Mouse (Mus musculus): ENCODE data around the gene C1rl. TPM values are rescaled to one million over a fixed set of nuclear protein-coding genes. Genes with fewer than 3 reads are reported as not detected.

The C1rl gene
- polyA plus RNA-seq, 1 experiment, result 0.61 TPM

DNA sequence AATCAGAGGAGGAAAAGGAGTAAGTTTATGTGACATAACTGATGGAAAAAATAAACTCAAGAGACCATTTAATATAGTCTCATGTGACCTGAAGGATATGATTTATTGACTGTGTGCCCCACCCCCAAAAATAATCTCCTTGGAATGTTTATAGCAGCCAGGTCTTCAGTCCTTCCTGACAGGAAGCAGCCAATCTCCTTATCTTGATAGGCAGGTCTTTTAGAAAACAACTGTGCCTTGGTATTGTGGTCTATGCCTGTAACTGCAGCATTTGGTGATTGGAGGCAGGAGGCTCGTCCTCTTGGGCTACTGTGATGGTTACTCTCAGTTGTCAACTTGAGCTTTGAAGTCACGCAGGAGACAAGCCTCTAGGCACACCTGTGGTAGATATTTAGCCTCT is 5.4 kb upstream of the C1rl start:
- H3K4me3 ChIP-seq (ENCODE audit: low read depth, low read length), result no peak overlapping the region
- 10% methylated on average over 2 of the region's 2 CpGs for WGBS
- no peaks in the 10 kb centered on the region for H3K27me3 ChIP-seq (ENCODE audit: control insufficient read depth, insufficient read depth, low read length)
- TF ChIP-seq CTCF (IDR thresholded peaks at IDR 0.05; ENCODE audit: extremely low read depth, insufficient read length, insufficient replicate concordance, low read depth, low read length) (no peak), POLR2A (IDR thresholded peaks at IDR 0.05; ENCODE audit: low read depth, low read length) (no peak)
- peaks cover 13% of the 10 kb centered on the region for H3K4me1 ChIP-seq (ENCODE audit: control insufficient read depth, insufficient read depth, insufficient read length, low read length)
- H3K36me3 ChIP-seq (ENCODE audit: control insufficient read depth, insufficient read depth, low read length), result no peaks in the 10 kb centered on the region
- peak overlapping the region; percentile 78 for H3K27ac ChIP-seq (ENCODE audit: insufficient read depth, low read depth, low read length)

DNA sequence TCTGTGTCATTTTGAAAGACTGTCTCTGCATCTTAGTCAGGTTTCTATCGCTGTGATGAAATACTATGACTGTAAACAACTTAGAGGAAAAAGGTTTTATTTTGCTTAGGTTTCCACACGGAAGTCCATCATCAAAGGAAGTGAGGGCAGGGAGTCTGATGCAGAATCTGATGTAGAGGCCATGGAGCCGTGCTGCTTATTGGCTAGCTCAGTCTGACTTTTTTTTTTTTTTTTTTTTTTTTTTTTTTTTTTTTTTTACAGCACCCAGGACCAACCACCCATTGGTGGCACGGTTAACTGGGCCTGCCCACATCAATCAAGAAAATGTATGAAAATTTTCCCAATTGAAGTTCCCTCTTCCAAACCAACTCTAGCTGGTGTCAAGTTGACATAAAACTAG is 4.0 kb upstream of the C1rl start:
- no peaks in the 10 kb centered on the region for H3K36me3 ChIP-seq (ENCODE audit: control insufficient read depth, insufficient read depth, low read length)
- H3K4me3 ChIP-seq (ENCODE audit: low read depth, low read length), result no peak overlapping the region
- no peaks in the 10 kb centered on the region for H3K27me3 ChIP-seq (ENCODE audit: control insufficient read depth, insufficient read depth, low read length)
- H3K27ac ChIP-seq (ENCODE audit: insufficient read depth, low read depth, low read length), result no peak overlapping the region
- no peak for TF ChIP-seq POLR2A (IDR thresholded peaks at IDR 0.05; ENCODE audit: low read depth, low read length)
- no peak for TF ChIP-seq CTCF (IDR thresholded peaks at IDR 0.05; ENCODE audit: extremely low read depth, insufficient read length, insufficient replicate concordance, low read depth, low read length)
- 75% methylated on average over 4 of the region's 4 CpGs for WGBS
- peaks cover 13% of the 10 kb centered on the region for H3K4me1 ChIP-seq (ENCODE audit: control insufficient read depth, insufficient read depth, insufficient read length, low read length)

DNA sequence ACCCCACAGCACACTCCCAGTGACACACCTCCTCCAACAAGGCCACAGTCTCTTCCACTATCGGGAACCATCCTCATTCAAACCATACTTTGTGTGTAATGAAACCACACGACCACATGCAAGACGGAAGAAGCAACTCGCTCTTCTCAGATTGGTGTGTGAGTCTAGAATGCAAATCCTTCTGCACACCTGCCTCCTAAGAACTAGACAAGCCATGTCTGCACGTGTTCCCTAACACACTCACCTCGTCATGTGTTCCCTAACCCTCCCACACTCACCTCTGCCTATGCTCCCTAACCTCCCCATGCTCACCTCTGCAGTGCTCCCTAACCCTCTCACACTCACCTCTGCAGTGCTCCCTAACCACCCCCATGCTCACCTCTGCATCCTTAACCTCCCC is 1.5 kb upstream of the C1rl start:
- H3K36me3 ChIP-seq (ENCODE audit: control insufficient read depth, insufficient read depth, low read length), result no peaks in the 10 kb centered on the region
- H3K4me3 ChIP-seq (ENCODE audit: low read depth, low read length), result no peak overlapping the region
- H3K4me1 ChIP-seq (ENCODE audit: control insufficient read depth, insufficient read depth, insufficient read length, low read length), result peaks cover 11% of the 10 kb centered on the region
- TF ChIP-seq CTCF (IDR thresholded peaks at IDR 0.05; ENCODE audit: extremely low read depth, insufficient read length, insufficient replicate concordance, low read depth, low read length) (no peak), POLR2A (IDR thresholded peaks at IDR 0.05; ENCODE audit: low read depth, low read length) (no peak)
- H3K27ac ChIP-seq (ENCODE audit: insufficient read depth, low read depth, low read length), result no peak overlapping the region
- 80% methylated on average over 6 of the region's 6 CpGs for WGBS
- no peaks in the 10 kb centered on the region for H3K27me3 ChIP-seq (ENCODE audit: control insufficient read depth, insufficient read depth, low read length)

DNA sequence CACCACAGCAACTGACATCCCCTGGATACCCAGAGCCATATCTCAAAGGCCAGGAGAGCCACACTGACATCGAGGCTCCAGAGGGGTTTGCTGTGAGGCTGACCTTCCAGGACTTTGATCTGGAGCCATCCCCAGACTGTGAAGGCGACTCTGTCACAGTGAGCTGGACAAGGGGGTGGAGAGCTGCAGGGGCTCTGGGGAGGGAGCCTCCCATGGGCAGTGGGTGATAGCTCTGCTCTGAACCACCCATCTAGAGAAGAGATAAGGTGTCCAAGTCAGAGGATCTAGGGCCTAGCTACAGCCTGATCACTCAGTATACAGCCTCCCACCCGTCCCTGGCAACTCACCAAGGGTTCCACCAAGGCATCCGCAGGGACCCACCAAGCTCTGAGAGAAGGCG is 973 bp downstream of the C1rl start:
- H3K4me3 ChIP-seq (ENCODE audit: low read depth, low read length), result no peak overlapping the region

DNA sequence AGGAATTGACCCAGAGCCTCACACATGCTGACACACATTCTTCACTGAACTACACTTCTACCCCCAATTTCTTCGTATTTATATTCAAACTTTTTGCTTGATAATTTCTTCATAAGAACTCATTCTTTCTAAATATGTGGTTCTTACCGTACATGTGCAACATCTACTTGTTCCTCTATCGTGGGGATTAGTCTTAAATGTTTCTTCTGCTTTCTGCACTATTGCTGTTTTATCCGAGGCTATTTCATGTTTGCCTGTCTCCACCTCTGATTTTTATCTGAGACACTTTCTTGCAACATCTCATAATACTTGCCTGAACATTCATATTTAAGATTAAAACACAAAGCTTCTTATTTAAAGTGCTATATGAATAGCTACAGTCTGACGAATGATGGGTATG is 3.1 kb downstream of the C1rl start:
- no peak overlapping the region for H3K4me3 ChIP-seq (ENCODE audit: low read depth, low read length)
- 88% methylated on average over 5 of the region's 5 CpGs for WGBS
- no peak for TF ChIP-seq POLR2A (IDR thresholded peaks at IDR 0.05; ENCODE audit: low read depth, low read length)
- TF ChIP-seq CTCF (IDR thresholded peaks at IDR 0.05; ENCODE audit: extremely low read depth, insufficient read length, insufficient replicate concordance, low read depth, low read length), result no peak
- H3K4me1 ChIP-seq (ENCODE audit: control insufficient read depth, insufficient read depth, insufficient read length, low read length), result peaks cover 8% of the 10 kb centered on the region; the same call in 1 of the 2 replicates
- H3K27me3 ChIP-seq (ENCODE audit: control insufficient read depth, insufficient read depth, low read length), result no peaks in the 10 kb centered on the region
- H3K27ac ChIP-seq (ENCODE audit: insufficient read depth, low read depth, low read length), result no peak overlapping the region
- H3K36me3 ChIP-seq (ENCODE audit: control insufficient read depth, insufficient read depth, low read length), result no peaks in the 10 kb centered on the region

More for the DNA sequence above, 973 bp downstream of the C1rl start:
- peak overlapping the region; percentile 60 for H3K27ac ChIP-seq (ENCODE audit: insufficient read depth, low read depth, low read length)
- peaks cover 5% of the 10 kb centered on the region; the same call in 1 of the 2 replicates for H3K4me1 ChIP-seq (ENCODE audit: control insufficient read depth, insufficient read depth, insufficient read length, low read length)
- H3K27me3 ChIP-seq (ENCODE audit: control insufficient read depth, insufficient read depth, low read length), result no peaks in the 10 kb centered on the region
- WGBS, result 72% methylated on average over 5 of the region's 5 CpGs
- TF ChIP-seq CTCF (IDR thresholded peaks at IDR 0.05; ENCODE audit: extremely low read depth, insufficient read length, insufficient replicate concordance, low read depth, low read length), result no peak
- TF ChIP-seq POLR2A (IDR thresholded peaks at IDR 0.05; ENCODE audit: low read depth, low read length), result no peak
- no peaks in the 10 kb centered on the region for H3K36me3 ChIP-seq (ENCODE audit: control insufficient read depth, insufficient read depth, low read length)

DNA sequence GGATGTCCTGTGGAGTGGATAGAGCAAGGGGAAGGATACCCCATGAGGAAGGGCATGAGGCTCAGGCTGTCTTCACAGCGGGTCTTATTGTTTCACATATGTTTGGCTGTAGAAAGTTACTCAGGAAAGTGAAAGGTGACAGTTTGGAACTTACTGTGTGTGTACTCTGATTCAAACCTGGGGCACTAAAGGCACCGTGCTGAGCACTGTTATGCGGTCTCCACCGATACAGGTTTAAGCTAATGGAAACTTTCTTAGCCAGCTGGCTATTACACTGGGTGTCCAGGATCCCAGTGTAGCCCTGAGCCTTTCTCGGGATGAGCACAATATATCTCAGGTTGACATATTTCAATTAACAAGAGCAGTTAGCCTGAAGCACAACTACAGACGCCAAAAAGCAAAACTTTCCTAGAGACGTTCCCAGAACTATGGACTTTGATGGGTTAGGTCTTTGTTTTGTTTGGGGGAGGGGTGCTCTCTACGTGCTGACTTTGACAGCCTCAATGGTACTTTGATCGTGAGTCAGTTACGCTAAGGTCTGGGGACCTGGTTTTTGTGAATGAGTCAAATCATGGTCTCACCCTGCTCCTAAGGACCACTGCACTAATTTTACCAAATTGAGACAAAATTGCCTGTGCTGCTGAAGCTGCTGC is 7.1 kb downstream of the C1rl start:
- no peaks in the 10 kb centered on the region for H3K27me3 ChIP-seq (ENCODE audit: control insufficient read depth, insufficient read depth, low read length)
- H3K36me3 ChIP-seq (ENCODE audit: control insufficient read depth, insufficient read depth, low read length), result no peaks in the 10 kb centered on the region
- WGBS, result 33% methylated on average over 10 of the region's 10 CpGs
- TF ChIP-seq CTCF (IDR thresholded peaks at IDR 0.05; ENCODE audit: extremely low read depth, insufficient read length, insufficient replicate concordance, low read depth, low read length) (no peak), POLR2A (IDR thresholded peaks at IDR 0.05; ENCODE audit: low read depth, low read length) (no peak)
- no peak overlapping the region for H3K27ac ChIP-seq (ENCODE audit: insufficient read depth, low read depth, low read length)
- H3K4me3 ChIP-seq (ENCODE audit: low read depth, low read length), result no peak overlapping the region
- H3K4me1 ChIP-seq (ENCODE audit: control insufficient read depth, insufficient read depth, insufficient read length, low read length), result 0 out of 2 replicates have a peak, but pooled peaks cover 3% of the 10 kb centered on the region

DNA sequence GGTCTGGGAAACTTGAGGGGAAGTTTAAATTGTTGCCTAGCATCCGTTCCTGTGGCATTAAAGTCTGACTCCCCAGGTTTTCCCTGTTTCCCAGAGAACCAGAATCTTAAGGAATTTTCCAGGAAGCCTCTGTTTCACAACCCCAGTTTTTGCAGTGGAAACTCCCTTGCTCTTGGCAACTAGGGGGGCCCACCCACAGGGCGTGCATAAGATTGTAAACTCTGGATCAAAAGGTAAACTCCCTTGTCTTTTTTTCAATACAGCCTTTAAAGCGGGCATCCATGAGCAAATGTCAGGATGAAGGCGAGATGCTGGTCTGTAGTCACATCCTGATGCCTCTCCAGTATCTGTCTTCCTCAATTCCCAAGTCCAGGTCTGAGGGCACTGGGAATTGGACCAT is 8.6 kb downstream of the C1rl start:
- Histone ChIP-seq H3K4me3 (ENCODE audit: low read depth, low read length) (no peak overlapping the region), H3K4me1 (ENCODE audit: control insufficient read depth, insufficient read depth, insufficient read length, low read length) (0 out of 2 replicates have a peak, but pooled peaks cover 3% of the 10 kb centered on the region), H3K27me3 (ENCODE audit: control insufficient read depth, insufficient read depth, low read length) (no peaks in the 10 kb centered on the region), H3K27ac (ENCODE audit: insufficient read depth, low read depth, low read length) (no peak overlapping the region), H3K36me3 (ENCODE audit: control insufficient read depth, insufficient read depth, low read length) (no peaks in the 10 kb centered on the region)
- WGBS, result 79% methylated on average over 4 of the region's 4 CpGs
- no peak for TF ChIP-seq CTCF (IDR thresholded peaks at IDR 0.05; ENCODE audit: extremely low read depth, insufficient read length, insufficient replicate concordance, low read depth, low read length)
- no peak for TF ChIP-seq POLR2A (IDR thresholded peaks at IDR 0.05; ENCODE audit: low read depth, low read length)

Measured in small intestine, adult 2 months (tissue).